Mouse (Mus musculus): ENCODE results near the gene Mtm1. TPM values are rescaled to one million over a fixed set of nuclear protein-coding genes. Genes with fewer than 3 reads are reported as not detected.
"Not testable (repeated sequence)": the region's sequence is repeated elsewhere in the genome, so short reads cannot be mapped to it uniquely, and the experiment has no call there.

The Mtm1 gene
- polyA plus RNA-seq, 1 experiment from 2014 or later: 4.8 TPM

- Histone ChIP-seq H3K4me1 (ENCODE audit: control insufficient read depth, insufficient read depth, low read length) (no peaks in the 10 kb centered on the region), H3K9ac (ENCODE audit: low read depth, low read length) (no peak overlapping the region), H3K27me3 (ENCODE audit: control insufficient read depth, insufficient read depth, low read length) (no peaks in the 10 kb centered on the region), H3K27ac (ENCODE audit: low read depth, low read length) (no peak overlapping the region), H3K4me3 (ENCODE audit: low read length) (no peak overlapping the region), H3K9me3 (ENCODE audit: control insufficient read depth, low read length) (no peaks in the 10 kb centered on the region), H3K36me3 (ENCODE audit: control insufficient read depth, insufficient read depth, low read length) (no peaks in the 10 kb centered on the region), H3K4me2 (replicated peaks; ENCODE audit: low read depth, low read length) (no peak overlapping the region)
- ATAC-seq (ENCODE audit: low FRiP score, low TSS enrichment): no peak
- 85% methylated on average over 5 of the region's 5 CpGs for WGBS
Observed at GRCm38 (mm10) chrX:71314380-71314779, 103.8 kb downstream of the Mtm1 start.

GRCm38 (mm10) chrX:71352033-71352432, 141.5 kb downstream of the Mtm1 start:
- Histone ChIP-seq H3K27me3 (ENCODE audit: control insufficient read depth, insufficient read depth, low read length) (no peaks in the 10 kb centered on the region), H3K9ac (ENCODE audit: low read depth, low read length) (no peak overlapping the region), H3K27ac (ENCODE audit: low read depth, low read length) (no peak overlapping the region), H3K9me3 (ENCODE audit: control insufficient read depth, low read length) (no peaks in the 10 kb centered on the region), H3K36me3 (ENCODE audit: control insufficient read depth, insufficient read depth, low read length) (no peaks in the 10 kb centered on the region), H3K4me1 (ENCODE audit: control insufficient read depth, insufficient read depth, low read length) (no peaks in the 10 kb centered on the region), H3K4me3 (ENCODE audit: low read length) (no peak overlapping the region), H3K4me2 (replicated peaks; ENCODE audit: low read depth, low read length) (no peak overlapping the region)
- 69% methylated on average over 1 of the region's 1 CpGs for WGBS
- no peak for ATAC-seq (ENCODE audit: low FRiP score, low TSS enrichment)

DNA sequence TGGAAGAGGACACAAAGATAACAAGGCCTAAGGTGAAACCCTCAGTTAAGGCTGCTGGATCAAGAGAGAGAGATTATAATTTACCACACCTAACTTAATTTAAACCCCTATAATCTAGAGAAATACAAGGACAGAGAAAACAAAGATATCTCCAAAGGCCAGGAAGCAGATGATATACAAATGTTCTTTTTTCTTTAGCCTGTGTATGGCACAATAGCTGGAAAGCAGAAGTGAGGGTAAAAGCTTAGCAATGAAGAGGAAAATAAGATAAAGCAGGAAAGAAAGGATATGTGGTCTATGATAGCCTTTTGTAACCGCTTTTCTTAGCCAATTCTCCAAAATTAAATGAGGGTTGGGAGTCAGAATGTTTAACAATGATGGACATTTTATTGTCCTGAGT, 144.8 kb downstream of the Mtm1 start:
- Histone ChIP-seq H3K4me3 (ENCODE audit: low read length) (no peak overlapping the region), H3K9me3 (ENCODE audit: control insufficient read depth, low read length) (no peaks in the 10 kb centered on the region), H3K4me2 (replicated peaks; ENCODE audit: low read depth, low read length) (no peak overlapping the region), H3K9ac (ENCODE audit: low read depth, low read length) (no peak overlapping the region), H3K4me1 (ENCODE audit: control insufficient read depth, insufficient read depth, low read length) (no peaks in the 10 kb centered on the region), H3K27me3 (ENCODE audit: control insufficient read depth, insufficient read depth, low read length) (no peaks in the 10 kb centered on the region), H3K36me3 (ENCODE audit: control insufficient read depth, insufficient read depth, low read length) (no peaks in the 10 kb centered on the region), H3K27ac (ENCODE audit: low read depth, low read length) (no peak overlapping the region)
- ATAC-seq (ENCODE audit: low FRiP score, low TSS enrichment): no peak
- 47% methylated on average over 1 of the region's 1 CpGs for WGBS

GRCm38 (mm10) chrX:71361793-71362192, 151.2 kb downstream of the Mtm1 start:
- H3K4me2 ChIP-seq (replicated peaks; ENCODE audit: low read depth, low read length); H3K36me3 ChIP-seq (ENCODE audit: control insufficient read depth, insufficient read depth, low read length); H3K9ac ChIP-seq (ENCODE audit: low read depth, low read length); H3K9me3 ChIP-seq (ENCODE audit: control insufficient read depth, low read length); ATAC-seq (ENCODE audit: low FRiP score, low TSS enrichment); H3K27me3 ChIP-seq (ENCODE audit: control insufficient read depth, insufficient read depth, low read length); H3K4me1 ChIP-seq (ENCODE audit: control insufficient read depth, insufficient read depth, low read length); H3K4me3 ChIP-seq (ENCODE audit: low read length); H3K27ac ChIP-seq (ENCODE audit: low read depth, low read length): not testable (repeated sequence)
- 86% methylated on average over 10 of the region's 10 CpGs for WGBS

GRCm38 (mm10) chrX:71364062-71364461, 153.5 kb downstream of the Mtm1 start:
- Histone ChIP-seq H3K9me3 (ENCODE audit: control insufficient read depth, low read length) (no peaks in the 10 kb centered on the region), H3K4me2 (replicated peaks; ENCODE audit: low read depth, low read length) (peak overlapping the region; percentile 60), H3K27ac (ENCODE audit: low read depth, low read length) (no peak overlapping the region), H3K36me3 (ENCODE audit: control insufficient read depth, insufficient read depth, low read length) (no peaks in the 10 kb centered on the region), H3K9ac (ENCODE audit: low read depth, low read length) (0 out of 2 replicates have a peak overlapping the region, but pooled peaks have one; percentile 66), H3K4me1 (ENCODE audit: control insufficient read depth, insufficient read depth, low read length) (no peaks in the 10 kb centered on the region), H3K27me3 (ENCODE audit: control insufficient read depth, insufficient read depth, low read length) (no peaks in the 10 kb centered on the region), H3K4me3 (ENCODE audit: low read length) (peak overlapping the region; percentile 54)
- no peak for ATAC-seq (ENCODE audit: low FRiP score, low TSS enrichment)
- 77% methylated on average over 5 of the region's 5 CpGs for WGBS

GRCm38 (mm10) chrX:71364554-71364991, 154.0 kb downstream of the Mtm1 start, which contains the start of gene Mtmr1:
Gene Mtmr1 (plus strand): TSS chrX:71364760.
- H3K4me2 ChIP-seq (replicated peaks; ENCODE audit: low read depth, low read length): peak within 1 kb of the TSS; percentile 60
- peak within 1 kb of the TSS; percentile 66 for H3K9ac ChIP-seq (ENCODE audit: low read depth, low read length)
- H3K36me3 ChIP-seq (ENCODE audit: control insufficient read depth, insufficient read depth, low read length): no peaks in the 10 kb centered on the region
- no peaks in the 10 kb centered on the region for H3K27me3 ChIP-seq (ENCODE audit: control insufficient read depth, insufficient read depth, low read length)
- H3K27ac ChIP-seq (ENCODE audit: low read depth, low read length): no peak within 1 kb of the TSS
- H3K4me1 ChIP-seq (ENCODE audit: control insufficient read depth, insufficient read depth, low read length): no peaks in the 10 kb centered on the region
- H3K4me3 ChIP-seq (ENCODE audit: low read length): peak within 1 kb of the TSS; percentile 54
- no peaks in the 10 kb centered on the region for H3K9me3 ChIP-seq (ENCODE audit: control insufficient read depth, low read length)
- WGBS: 34% methylated on average over 41 of the region's 47 CpGs
- peak; percentile 96 for ATAC-seq (ENCODE audit: low FRiP score, low TSS enrichment)

DNA sequence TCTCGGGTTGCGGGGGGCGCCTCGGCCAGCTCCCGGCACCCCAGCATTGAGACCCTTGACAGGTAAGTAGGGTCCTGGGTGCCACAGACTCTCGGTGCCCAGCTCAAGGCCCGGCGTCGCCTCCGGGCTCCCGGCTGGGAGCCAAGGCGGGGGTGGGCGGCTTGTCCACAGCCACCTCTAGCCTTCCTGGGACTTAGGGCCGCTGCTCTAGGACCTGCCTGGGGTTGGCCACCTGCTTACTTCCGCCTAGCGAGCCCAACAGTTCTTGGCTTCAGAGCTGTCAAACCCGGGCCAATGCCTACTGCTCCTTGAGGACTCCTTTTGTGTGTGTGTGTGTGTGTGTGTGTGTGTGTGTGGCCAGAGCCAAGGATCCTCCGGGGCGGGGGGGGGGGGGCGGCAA, 154.4 kb downstream of the Mtm1 start:
- peak overlapping the region; percentile 54 for H3K4me3 ChIP-seq (ENCODE audit: low read length)

More for the DNA sequence above, 154.4 kb downstream of the Mtm1 start:
- Histone ChIP-seq H3K9me3 (ENCODE audit: control insufficient read depth, low read length) (no peaks in the 10 kb centered on the region), H3K36me3 (ENCODE audit: control insufficient read depth, insufficient read depth, low read length) (no peaks in the 10 kb centered on the region), H3K27me3 (ENCODE audit: control insufficient read depth, insufficient read depth, low read length) (no peaks in the 10 kb centered on the region), H3K27ac (ENCODE audit: low read depth, low read length) (no peak overlapping the region), H3K4me1 (ENCODE audit: control insufficient read depth, insufficient read depth, low read length) (no peaks in the 10 kb centered on the region), H3K9ac (ENCODE audit: low read depth, low read length) (peak overlapping the region; percentile 66), H3K4me2 (replicated peaks; ENCODE audit: low read depth, low read length) (peak overlapping the region; percentile 60)
- peak; percentile 78 for ATAC-seq (ENCODE audit: low FRiP score, low TSS enrichment)
- WGBS: 23% methylated on average over 12 of the region's 20 CpGs

Other genes with a start within 250 kb of the Mtm1 start
- gene Mamld1, start 160.5 kb upstream of the Mtm1 start, polyA plus RNA-seq (2014; fragmentation: Nextera tagmentation; extraction: Ambion mirVana): 2.8 and 3.6 TPM in 2 replicates
- gene Mtmr1, start 154.0 kb downstream of the Mtm1 start, polyA plus RNA-seq (2014; fragmentation: Nextera tagmentation; extraction: Ambion mirVana): 5.9 and 11.4 TPM in 2 replicates